Mouse (Mus musculus): ENCODE results near the gene Atp1b3. TPM values are rescaled to one million over a fixed set of nuclear protein-coding genes. Genes with fewer than 3 reads are reported as not detected.
A peak's percentile ranks its signal among the peaks of the same experiment; 100 is the strongest.
"Not testable (repeated sequence)": the region's sequence is repeated elsewhere in the genome, so short reads cannot be mapped to it uniquely, and the experiment has no call there.

Gene Atp1b3
- 177 and 189 TPM in 2 replicates for polyA plus RNA-seq (2015; fragmentation: Nextera tagmentation; extraction: Ambion mirVana)

GRCm38 (mm10) chr9:96364141-96364838 lies at the start of gene Atp1b3:
Atp1b3 (minus strand) TSS chr9:96364442.
- H3K27ac ChIP-seq (replicated peaks), result peak within 1 kb of the TSS; percentile 90
- under 1% methylated on average over 69 of the region's 81 CpGs for WGBS
- H3K27me3 ChIP-seq (replicated peaks), result no peaks in the 10 kb centered on the region
- peak within 1 kb of the TSS; percentile 66 for H3K4me2 ChIP-seq
- no peaks in the 10 kb centered on the region for H3K36me3 ChIP-seq
- peak within 1 kb of the TSS; percentile 70 for H3K9ac ChIP-seq (replicated peaks)
- ATAC-seq (ENCODE audit: low FRiP score), result peak; percentile 98
- peak within 1 kb of the TSS; percentile 91 for H3K4me3 ChIP-seq (replicated peaks)
- peaks cover 27% of the 10 kb centered on the region for H3K4me1 ChIP-seq
- no peaks in the 10 kb centered on the region for H3K9me3 ChIP-seq (replicated peaks)

- H3K36me3 ChIP-seq, result no peaks in the 10 kb centered on the region
- no peak overlapping the region for H3K4me3 ChIP-seq (replicated peaks)
- H3K27me3 ChIP-seq (replicated peaks), result no peaks in the 10 kb centered on the region
- H3K27ac ChIP-seq (replicated peaks), result no peak overlapping the region
- WGBS, result 81% methylated on average over 9 of the region's 9 CpGs
- no peak overlapping the region for H3K4me2 ChIP-seq
- H3K9me3 ChIP-seq (replicated peaks), result no peaks in the 10 kb centered on the region
- no peak overlapping the region for H3K9ac ChIP-seq (replicated peaks)
- no peaks in the 10 kb centered on the region for H3K4me1 ChIP-seq
- ATAC-seq (ENCODE audit: low FRiP score), result no peak
Measured at GRCm38 (mm10) chr9:96412821-96413405, 48.7 kb upstream of the Atp1b3 start.

GRCm38 (mm10) chr9:96404312-96404711 lies 40.1 kb upstream of the Atp1b3 start:
- no peak overlapping the region for H3K4me3 ChIP-seq (replicated peaks)
- no peak for ATAC-seq (ENCODE audit: low FRiP score)
- no peaks in the 10 kb centered on the region for H3K4me1 ChIP-seq
- H3K9ac ChIP-seq (replicated peaks), result no peak overlapping the region
- H3K27ac ChIP-seq (replicated peaks), result no peak overlapping the region
- no peaks in the 10 kb centered on the region for H3K9me3 ChIP-seq (replicated peaks)
- no peaks in the 10 kb centered on the region for H3K36me3 ChIP-seq
- WGBS, result 89% methylated on average over 3 of the region's 3 CpGs
- H3K4me2 ChIP-seq, result no peak overlapping the region
- H3K27me3 ChIP-seq (replicated peaks), result no peaks in the 10 kb centered on the region

- H3K4me2 ChIP-seq; H3K27me3 ChIP-seq (replicated peaks); H3K27ac ChIP-seq (replicated peaks); H3K4me1 ChIP-seq; ATAC-seq (ENCODE audit: low FRiP score); H3K9ac ChIP-seq (replicated peaks); H3K9me3 ChIP-seq (replicated peaks); H3K36me3 ChIP-seq; H3K4me3 ChIP-seq (replicated peaks): not testable (repeated sequence)
- 96% methylated on average over 3 of the region's 3 CpGs for WGBS
Measured at GRCm38 (mm10) chr9:96399916-96400315, 35.7 kb upstream of the Atp1b3 start.

- Histone ChIP-seq H3K9ac (replicated peaks) (no peak overlapping the region), H3K4me1 (no peaks in the 10 kb centered on the region), H3K36me3 (no peaks in the 10 kb centered on the region), H3K27ac (replicated peaks) (no peak overlapping the region), H3K4me3 (replicated peaks) (no peak overlapping the region), H3K9me3 (replicated peaks) (no peaks in the 10 kb centered on the region), H3K4me2 (no peak overlapping the region), H3K27me3 (replicated peaks) (no peaks in the 10 kb centered on the region)
- 83% methylated on average over 6 of the region's 6 CpGs for WGBS
- no peak for ATAC-seq (ENCODE audit: low FRiP score)
Measured at GRCm38 (mm10) chr9:96399425-96399878, 35.2 kb upstream of the Atp1b3 start.

- Histone ChIP-seq H3K27me3 (replicated peaks) (no peaks in the 10 kb centered on the region), H3K9me3 (replicated peaks) (no peaks in the 10 kb centered on the region), H3K36me3 (no peaks in the 10 kb centered on the region), H3K9ac (replicated peaks) (no peak overlapping the region), H3K4me3 (replicated peaks) (no peak overlapping the region), H3K27ac (replicated peaks) (no peak overlapping the region), H3K4me1 (no peaks in the 10 kb centered on the region), H3K4me2 (no peak overlapping the region)
- WGBS, result 44% methylated on average over 4 of the region's 4 CpGs
- ATAC-seq (ENCODE audit: low FRiP score), result no peak
Measured at GRCm38 (mm10) chr9:96398614-96399013, 34.4 kb upstream of the Atp1b3 start.

- Histone ChIP-seq H3K36me3 (no peaks in the 10 kb centered on the region), H3K4me2 (no peak overlapping the region), H3K27ac (replicated peaks) (no peak overlapping the region), H3K9ac (replicated peaks) (no peak overlapping the region), H3K9me3 (replicated peaks) (no peaks in the 10 kb centered on the region), H3K4me1 (no peaks in the 10 kb centered on the region), H3K4me3 (replicated peaks) (no peak overlapping the region), H3K27me3 (replicated peaks) (no peaks in the 10 kb centered on the region)
- WGBS, result 43% methylated on average over 8 of the region's 8 CpGs
- no peak for ATAC-seq (ENCODE audit: low FRiP score)
Measured at GRCm38 (mm10) chr9:96398165-96398564, 33.9 kb upstream of the Atp1b3 start.

- Histone ChIP-seq H3K4me2 (no peak overlapping the region), H3K4me1 (no peaks in the 10 kb centered on the region), H3K9ac (replicated peaks) (no peak overlapping the region), H3K27ac (replicated peaks) (no peak overlapping the region), H3K9me3 (replicated peaks) (no peaks in the 10 kb centered on the region), H3K36me3 (no peaks in the 10 kb centered on the region), H3K27me3 (replicated peaks) (no peaks in the 10 kb centered on the region), H3K4me3 (replicated peaks) (no peak overlapping the region)
- ATAC-seq (ENCODE audit: low FRiP score), result no peak
- 69% methylated on average over 16 of the region's 16 CpGs for WGBS
Measured at GRCm38 (mm10) chr9:96394910-96395690, 30.9 kb upstream of the Atp1b3 start.

GRCm38 (mm10) chr9:96393731-96394235 lies 29.5 kb upstream of the Atp1b3 start:
- no peak overlapping the region for H3K9ac ChIP-seq (replicated peaks)
- ATAC-seq (ENCODE audit: low FRiP score), result no peak
- no peak overlapping the region for H3K4me3 ChIP-seq (replicated peaks)
- WGBS, result 86% methylated on average over 2 of the region's 2 CpGs
- H3K9me3 ChIP-seq (replicated peaks), result no peaks in the 10 kb centered on the region
- H3K4me1 ChIP-seq, result no peaks in the 10 kb centered on the region
- no peak overlapping the region for H3K4me2 ChIP-seq
- H3K27ac ChIP-seq (replicated peaks), result no peak overlapping the region
- no peaks in the 10 kb centered on the region for H3K36me3 ChIP-seq
- H3K27me3 ChIP-seq (replicated peaks), result no peaks in the 10 kb centered on the region

- H3K27ac ChIP-seq (replicated peaks), result no peak overlapping the region
- no peak for ATAC-seq (ENCODE audit: low FRiP score)
- H3K4me1 ChIP-seq, result no peaks in the 10 kb centered on the region
- no peaks in the 10 kb centered on the region for H3K36me3 ChIP-seq
- H3K9me3 ChIP-seq (replicated peaks), result no peaks in the 10 kb centered on the region
- H3K9ac ChIP-seq (replicated peaks), result no peak overlapping the region
- no peaks in the 10 kb centered on the region for H3K27me3 ChIP-seq (replicated peaks)
- H3K4me2 ChIP-seq, result no peak overlapping the region
- WGBS, result 91% methylated on average over 5 of the region's 5 CpGs
- H3K4me3 ChIP-seq (replicated peaks), result no peak overlapping the region
Measured at GRCm38 (mm10) chr9:96393112-96393511, 28.9 kb upstream of the Atp1b3 start.

- H3K4me1 ChIP-seq, result no peaks in the 10 kb centered on the region
- WGBS, result 92% methylated on average over 1 of the region's 1 CpGs
- no peaks in the 10 kb centered on the region for H3K36me3 ChIP-seq
- H3K9ac ChIP-seq (replicated peaks), result no peak overlapping the region
- no peaks in the 10 kb centered on the region for H3K9me3 ChIP-seq (replicated peaks)
- no peak for ATAC-seq (ENCODE audit: low FRiP score)
- H3K27me3 ChIP-seq (replicated peaks), result no peaks in the 10 kb centered on the region
- no peak overlapping the region for H3K27ac ChIP-seq (replicated peaks)
- no peak overlapping the region for H3K4me3 ChIP-seq (replicated peaks)
- H3K4me2 ChIP-seq, result no peak overlapping the region
Measured at GRCm38 (mm10) chr9:96391921-96392320, 27.7 kb upstream of the Atp1b3 start.

Measured in neural tube, embryonic 15.5 days (tissue).